Mouse (Mus musculus) B cell, adult 2 months (primary cell): ENCODE data around the gene Mier1.

Experiments
- DNase-seq, 2 experiments: peaks; one replicate each; pipeline ENCODE4 v3.0.0; 2022

Mier1 gene

GRCm38 (mm10) chr4:103171256-103171655 lies 57.1 kb downstream of the Mier1 start:
- DNase-seq: no peak

DNA sequence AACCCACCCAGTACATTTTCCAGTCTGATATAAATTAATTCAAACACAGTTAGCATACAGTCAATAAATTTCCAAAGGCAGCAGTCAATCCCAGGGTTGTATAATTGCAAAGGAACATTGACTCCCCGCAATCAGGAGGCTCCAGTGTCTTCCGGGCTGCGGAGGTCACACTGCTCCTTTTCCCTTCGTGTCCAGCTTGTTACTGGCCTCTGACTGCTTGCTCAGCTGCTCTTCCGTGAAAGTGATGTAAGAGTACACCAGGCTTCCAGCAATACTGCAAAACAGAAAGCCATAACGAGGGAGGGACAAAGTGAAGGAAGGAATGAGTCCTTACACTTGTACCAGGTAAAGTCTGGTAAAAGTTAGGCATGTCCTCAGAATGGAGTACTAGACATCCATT lies 59.3 kb downstream of the Mier1 start:
- DNase-seq: no peak

DNA sequence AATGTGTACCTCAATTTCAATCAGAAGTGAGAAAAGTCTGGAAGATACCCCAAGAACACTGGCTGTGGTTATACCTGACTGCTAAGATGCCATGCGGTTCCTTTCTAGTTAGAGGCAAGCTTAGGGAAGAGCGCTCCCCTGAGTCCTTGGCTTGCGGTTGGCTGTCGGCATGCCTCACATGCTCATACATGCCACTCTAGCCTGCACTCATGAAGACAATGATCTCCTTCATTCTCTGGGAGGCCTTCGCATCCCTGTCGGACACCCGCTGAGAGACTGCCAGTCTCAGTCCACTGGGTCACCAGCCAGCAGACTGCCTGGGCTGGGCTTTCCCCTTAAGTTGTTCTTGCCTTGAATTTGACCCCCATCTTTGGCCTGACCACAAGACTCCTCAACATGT lies 59.8 kb downstream of the Mier1 start:
- DNase-seq: no peak

- no peak for DNase-seq
These were observed 63.5 kb downstream of the Mier1 start for GRCm38 (mm10) chr4:103177681-103178080.

DNA sequence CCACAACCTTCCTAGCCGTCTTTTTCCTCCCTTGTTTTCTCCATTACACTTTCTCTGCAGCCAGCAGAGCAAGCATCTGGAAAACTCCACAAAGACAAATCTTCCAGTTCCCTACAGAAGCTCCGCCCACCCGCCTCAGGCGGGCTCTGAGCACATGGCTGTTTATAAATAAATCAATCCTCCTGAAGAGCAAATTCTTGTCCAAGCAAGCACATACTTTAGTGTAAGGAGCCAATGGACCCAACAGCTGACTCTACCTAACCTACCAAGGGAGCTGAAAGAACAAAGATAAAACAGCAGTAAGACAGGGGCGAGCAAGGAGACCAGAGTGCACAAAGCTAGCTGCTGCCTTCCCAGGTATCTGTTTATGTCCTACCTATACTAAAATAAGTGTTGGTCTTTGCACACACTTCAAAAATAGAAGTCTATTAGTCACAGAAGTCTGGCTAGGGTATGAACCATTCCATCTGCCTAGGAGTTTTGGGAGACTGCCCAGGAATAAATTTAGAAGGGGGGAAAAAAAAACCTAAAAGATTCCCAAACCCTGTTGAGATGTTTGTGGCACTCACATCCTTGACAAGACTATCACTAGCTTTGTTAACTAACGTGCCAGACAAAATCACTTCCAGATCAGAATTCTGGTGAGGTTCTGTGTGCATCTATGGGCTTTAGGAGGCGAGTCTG lies 64.6 kb downstream of the Mier1 start:
- DNase-seq: no peak

DNA sequence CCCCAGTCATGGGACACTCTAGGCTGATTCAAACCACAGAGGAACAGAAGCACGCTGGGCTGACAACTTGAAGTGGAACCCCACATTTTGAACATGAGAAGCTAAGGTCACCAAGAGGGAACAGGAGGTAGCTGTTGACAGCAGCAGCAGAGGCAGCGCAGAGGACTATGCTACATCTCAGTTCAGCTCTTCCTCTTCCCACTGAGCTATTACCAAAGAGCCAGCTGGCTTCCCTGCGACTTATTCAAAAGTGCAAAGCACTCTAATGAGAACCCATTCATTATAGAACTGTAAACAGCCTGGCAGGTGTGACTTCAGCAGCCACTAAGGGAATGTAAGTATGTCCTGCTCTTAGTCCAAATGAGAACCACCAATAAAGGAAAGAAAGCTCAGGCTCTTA lies 65.4 kb downstream of the Mier1 start:
- DNase-seq: no peak

DNA sequence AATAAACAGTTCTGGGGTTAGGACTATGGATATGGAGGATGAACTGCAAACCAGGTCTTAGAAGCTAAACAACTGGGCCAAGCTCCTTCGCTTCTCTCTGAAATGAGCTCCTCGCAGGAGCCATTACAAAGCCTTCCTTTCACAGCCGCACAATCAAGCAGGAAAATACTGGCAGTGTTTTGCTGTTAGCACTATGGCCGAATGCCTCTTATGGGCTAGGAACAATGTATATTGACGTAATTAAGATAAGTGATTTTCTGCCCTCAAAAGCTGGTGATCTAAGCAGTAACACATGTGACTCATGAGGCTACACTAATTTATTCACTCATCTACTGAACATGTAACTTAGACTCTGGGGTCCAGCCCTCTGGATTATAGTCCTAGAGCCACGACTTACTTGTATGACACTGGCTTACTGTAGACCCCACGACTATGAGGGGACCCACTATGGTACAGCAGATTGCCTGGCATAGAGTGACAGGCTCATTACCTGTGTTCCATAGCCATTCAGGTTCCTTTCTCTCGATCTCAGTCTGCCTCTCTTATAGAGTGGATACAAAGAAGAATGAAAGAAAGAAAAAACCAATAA lies 66.2 kb downstream of the Mier1 start:
- DNase-seq: no peak

GRCm38 (mm10) chr4:103188786-103189640 lies 74.8 kb downstream of the Mier1 start:
- no peak for DNase-seq

DNA sequence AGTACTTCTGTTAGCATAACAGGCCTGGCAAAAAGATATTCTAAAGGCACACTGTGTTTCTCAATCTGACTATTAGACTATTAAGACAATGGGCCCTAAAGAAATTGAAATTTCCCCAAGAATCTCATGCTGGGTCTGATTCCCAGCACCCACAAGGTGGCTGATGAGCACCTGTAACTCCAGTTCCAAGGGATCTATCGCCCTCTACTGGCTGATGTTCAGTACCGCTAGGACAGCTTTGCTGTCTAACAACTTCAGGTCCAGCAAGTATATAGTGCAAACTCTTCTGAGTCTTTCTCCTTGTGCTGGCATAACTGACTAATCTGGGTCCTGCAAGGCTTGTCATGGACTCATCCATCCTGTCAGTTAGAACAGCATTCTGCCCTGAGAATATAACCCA lies 78.2 kb downstream of the Mier1 start:
- peak in 1 of 2 experiments; percentile 7 for DNase-seq

- no peak for DNase-seq
These were observed 83.2 kb downstream of the Mier1 start for GRCm38 (mm10) chr4:103197401-103197800.

GRCm38 (mm10) chr4:103199086-103199485 lies 84.9 kb downstream of the Mier1 start:
- DNase-seq: no peak

DNA sequence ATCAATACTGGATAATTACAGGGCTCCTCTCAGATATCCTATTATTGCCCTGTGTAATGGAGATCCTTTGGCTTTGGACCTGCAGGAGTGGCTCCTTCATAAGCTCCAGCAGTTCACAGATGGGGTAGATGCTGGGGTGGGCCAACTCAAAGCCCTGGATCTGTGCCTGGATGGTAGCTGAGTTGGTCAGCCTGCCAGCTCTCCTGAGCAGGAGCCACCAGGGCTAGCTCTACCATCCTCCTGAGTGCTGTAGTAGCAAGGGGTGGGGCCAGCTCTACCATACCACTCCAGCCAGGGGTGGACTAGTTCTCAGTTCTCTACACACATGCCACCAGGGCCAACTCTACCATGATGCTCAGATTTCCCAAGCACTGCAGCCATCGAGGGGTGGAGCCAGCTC lies 85.9 kb downstream of the Mier1 start:
- DNase-seq: no peak

- DNase-seq: no peak
These were observed 89.5 kb downstream of the Mier1 start for GRCm38 (mm10) chr4:103203646-103204045.

- DNase-seq: no peak
These were observed 94.4 kb downstream of the Mier1 start for GRCm38 (mm10) chr4:103208553-103208952.

- peak; percentile 5 to 12 for DNase-seq
These were observed 99.8 kb downstream of the Mier1 start for GRCm38 (mm10) chr4:103213859-103214497.

DNA sequence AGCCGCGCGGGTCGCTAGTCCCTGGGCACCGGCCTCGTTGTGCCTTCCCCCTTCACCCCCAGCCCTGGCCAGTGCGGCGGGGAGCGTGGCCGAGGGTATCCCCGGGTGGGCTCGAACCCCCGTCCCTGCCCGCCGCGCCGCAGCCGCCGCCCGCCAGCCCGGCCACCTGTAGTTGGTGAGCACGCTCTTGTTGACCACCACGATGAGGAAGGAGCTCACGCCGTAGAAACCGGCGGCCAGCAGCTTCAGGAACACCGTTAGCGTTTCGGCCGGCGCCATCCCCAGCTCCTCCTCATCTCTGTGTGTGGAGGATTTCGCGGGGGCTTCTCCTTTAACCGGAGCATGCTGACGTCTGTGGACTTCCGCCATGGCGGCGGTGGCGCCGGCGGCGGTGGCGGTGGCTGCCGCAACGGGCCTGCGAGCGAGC lies 100.3 kb downstream of the Mier1 start:
- DNase-seq: peak; percentile 76 to 79
